Mouse (Mus musculus) midbrain, embryonic 14.5 days (tissue): ENCODE results near the gene 1700001J03Rik. TPM values are rescaled to one million over a fixed set of nuclear protein-coding genes. Genes with fewer than 3 reads are reported as not detected.

ENCODE experiments used
- ATAC-seq: fragments of 200-750 bp; cut with Nextera tagmentation; 2 replicates; pipeline ENCODE4 v1.8.0; 2017; ENCODE audit warnings: moderate number of reproducible peaks, moderate library complexity; ENCODE audit not compliant: low FRiP score, low TSS enrichment
- DNase-seq: peaks from one replicate; pipeline ENCODE4 v3.0.0-alpha.2; 2015
- H3K27ac ChIP-seq: fragments of 300-500 bp; sonication (generic); replicated peaks from 2 replicates; pipeline ENCODE4 v1.5.1; 2014; ENCODE audit warnings: mild to moderate bottlenecking, low read depth, low read length, moderate library complexity
- H3K27me3 ChIP-seq: fragments of 300-500 bp; sonication (generic); 2 replicates; pipeline ENCODE4 v1.6.1; 2014; ENCODE audit warnings: low read length, control low read depth, mixed read lengths; ENCODE audit not compliant: control insufficient read depth, insufficient read depth
- H3K36me3 ChIP-seq: fragments of 300-500 bp; sonication (generic); 2 replicates; pipeline ENCODE4 v1.6.1; 2014; ENCODE audit warnings: low read length, control low read depth; ENCODE audit not compliant: control insufficient read depth, insufficient read depth
- H3K4me1 ChIP-seq: fragments of 300-500 bp; sonication (generic); 2 replicates; pipeline ENCODE4 v1.6.1; 2014; ENCODE audit warnings: mild to moderate bottlenecking, antibody characterized with exemption, low read length, control low read depth; ENCODE audit not compliant: control insufficient read depth, insufficient read depth
- H3K4me2 ChIP-seq: fragments of 300-500 bp; sonication (generic); 2 replicates; pipeline ENCODE4 v1.6.1; 2014; ENCODE audit warnings: mild to moderate bottlenecking, low read length, moderate library complexity
- H3K4me3 ChIP-seq: fragments of 300-500 bp; sonication (generic); replicated peaks from 2 replicates; pipeline ENCODE4 v1.5.1; 2014; ENCODE audit warnings: low read depth, low read length
- H3K9ac ChIP-seq: fragments of 300-500 bp; sonication (generic); replicated peaks from 2 replicates; pipeline ENCODE4 v1.6.1; 2014; ENCODE audit warnings: mild to moderate bottlenecking, low read length, moderate library complexity
- H3K9me3 ChIP-seq: fragments of 300-500 bp; sonication (generic); 2 replicates; pipeline ENCODE4 v1.6.1; 2016; ENCODE audit warnings: low read length, control low read depth, mixed read lengths; ENCODE audit not compliant: control insufficient read depth
- WGBS: fragments of 180-500 bp; shearing (Covaris S2); extraction: QIAGEN DNeasy Blood & Tissue Kit; methylation state at CpG from one replicate; pipeline ENCODE4 v1.1.7; 2014; 5-methylcytosine and 5-hydroxymethylcytosine counted together
- polyA plus RNA-seq: library from polyadenylated mRNA; unstranded; fragments of >200 nt; fragmentation: Nextera tagmentation; extraction: Ambion mirVana; gene quantifications from 2 replicates; pipeline ENCODE4 v1.2.1, GENCODE M21; 2014

Gene 1700001J03Rik
- polyA plus RNA-seq, 1 experiment from 2014 or later = not detected

- Histone ChIP-seq H3K4me3 (no peak overlapping the region), H3K9me3 (no peaks in the 10 kb centered on the region), H3K36me3 (peaks cover 10% of the 10 kb centered on the region; the same call in 1 of the 2 replicates), H3K9ac (no peak overlapping the region), H3K4me1 (peaks cover 8% of the 10 kb centered on the region), H3K27me3 (no peaks in the 10 kb centered on the region), H3K4me2 (no peak overlapping the region), H3K27ac (no peak overlapping the region)
- DNase-seq (no peak), ATAC-seq (no peak)
- WGBS = 85% methylated on average over 5 of the region's 5 CpGs
Measured at GRCm38 (mm10) chr5:146223786-146224185, 38.7 kb upstream of the 1700001J03Rik start.

GRCm38 (mm10) chr5:146221722-146222121, 36.6 kb upstream of the 1700001J03Rik start:
- 29% methylated on average over 6 of the region's 6 CpGs for WGBS
- H3K27me3 ChIP-seq = no peaks in the 10 kb centered on the region
- H3K4me3 ChIP-seq = peak overlapping the region; percentile 52
- no peaks in the 10 kb centered on the region for H3K9me3 ChIP-seq
- ATAC-seq = no peak
- peaks cover 8% of the 10 kb centered on the region for H3K4me1 ChIP-seq
- DNase-seq = no peak
- peak overlapping the region; percentile 62 for H3K9ac ChIP-seq
- peak overlapping the region; percentile 91 for H3K27ac ChIP-seq
- peak overlapping the region; percentile 66 for H3K4me2 ChIP-seq
- H3K36me3 ChIP-seq = peaks cover 28% of the 10 kb centered on the region

GRCm38 (mm10) chr5:146220879-146221714, 36.0 kb upstream of the 1700001J03Rik start, which contains the start of gene Rnf6:
Gene Rnf6 (minus strand): TSS chr5:146221555.
- Histone ChIP-seq H3K4me2 (peak within 1 kb of the TSS; percentile 66), H3K9me3 (no peaks in the 10 kb centered on the region), H3K27ac (peak within 1 kb of the TSS; percentile 91), H3K27me3 (no peaks in the 10 kb centered on the region), H3K36me3 (peaks cover 32% of the 10 kb centered on the region), H3K9ac (peak within 1 kb of the TSS; percentile 62), H3K4me1 (peaks cover 8% of the 10 kb centered on the region), H3K4me3 (peak within 1 kb of the TSS; percentile 52)
- peak; percentile 97 for DNase-seq
- WGBS = under 1% methylated on average over 67 of the region's 67 CpGs
- peak; percentile 99 for ATAC-seq

- Histone ChIP-seq H3K4me1 (peaks cover 8% of the 10 kb centered on the region), H3K36me3 (peaks cover 38% of the 10 kb centered on the region), H3K9me3 (no peaks in the 10 kb centered on the region), H3K27ac (peak overlapping the region; percentile 49; the same call in 1 of the 2 replicates), H3K4me2 (peak overlapping the region; percentile 66), H3K9ac (peak overlapping the region; percentile 52), H3K27me3 (no peaks in the 10 kb centered on the region), H3K4me3 (peak overlapping the region; percentile 52)
- ATAC-seq (peak; percentile 35), DNase-seq (no peak)
- WGBS = 10% methylated on average over 13 of the region's 13 CpGs
Measured at GRCm38 (mm10) chr5:146220501-146220878, 35.4 kb upstream of the 1700001J03Rik start.

- Histone ChIP-seq H3K36me3 (peaks cover 80% of the 10 kb centered on the region), H3K27ac (no peak overlapping the region), H3K4me1 (no peaks in the 10 kb centered on the region), H3K9me3 (no peaks in the 10 kb centered on the region), H3K4me2 (no peak overlapping the region), H3K9ac (no peak overlapping the region), H3K4me3 (no peak overlapping the region), H3K27me3 (no peaks in the 10 kb centered on the region)
- ATAC-seq (no peak), DNase-seq (no peak)
- 95% methylated on average over 5 of the region's 5 CpGs for WGBS
Measured at GRCm38 (mm10) chr5:146205537-146205936, 20.4 kb upstream of the 1700001J03Rik start.

GRCm38 (mm10) chr5:146203921-146204320, 18.8 kb upstream of the 1700001J03Rik start:
- H3K9ac ChIP-seq = no peak overlapping the region
- H3K27me3 ChIP-seq = no peaks in the 10 kb centered on the region
- H3K4me1 ChIP-seq = no peaks in the 10 kb centered on the region
- DNase-seq (no peak), ATAC-seq (no peak)
- no peaks in the 10 kb centered on the region for H3K9me3 ChIP-seq
- peaks cover 68% of the 10 kb centered on the region for H3K36me3 ChIP-seq
- H3K4me2 ChIP-seq = no peak overlapping the region
- WGBS = 86% methylated on average over 2 of the region's 2 CpGs
- no peak overlapping the region for H3K27ac ChIP-seq
- no peak overlapping the region for H3K4me3 ChIP-seq

- WGBS = 98% methylated on average over 6 of the region's 6 CpGs
- no peaks in the 10 kb centered on the region for H3K9me3 ChIP-seq
- H3K4me3 ChIP-seq = no peak overlapping the region
- no peak overlapping the region for H3K9ac ChIP-seq
- no peak overlapping the region for H3K4me2 ChIP-seq
- no peak for ATAC-seq
- H3K4me1 ChIP-seq = no peaks in the 10 kb centered on the region
- H3K36me3 ChIP-seq = peaks cover 37% of the 10 kb centered on the region
- H3K27ac ChIP-seq = no peak overlapping the region
- DNase-seq = no peak
- no peaks in the 10 kb centered on the region for H3K27me3 ChIP-seq
Measured at GRCm38 (mm10) chr5:146200580-146200979, 15.5 kb upstream of the 1700001J03Rik start.

GRCm38 (mm10) chr5:146199540-146199939, 14.4 kb upstream of the 1700001J03Rik start:
- Histone ChIP-seq H3K4me3 (no peak overlapping the region), H3K4me2 (no peak overlapping the region), H3K27me3 (no peaks in the 10 kb centered on the region), H3K27ac (no peak overlapping the region), H3K9me3 (no peaks in the 10 kb centered on the region), H3K9ac (no peak overlapping the region), H3K36me3 (peaks cover 26% of the 10 kb centered on the region), H3K4me1 (no peaks in the 10 kb centered on the region)
- DNase-seq = no peak
- no peak for ATAC-seq
- WGBS = 82% methylated on average over 2 of the region's 2 CpGs

- no peak overlapping the region for H3K27ac ChIP-seq
- H3K4me1 ChIP-seq = no peaks in the 10 kb centered on the region
- H3K27me3 ChIP-seq = no peaks in the 10 kb centered on the region
- DNase-seq = no peak
- ATAC-seq = no peak
- no peaks in the 10 kb centered on the region for H3K9me3 ChIP-seq
- H3K36me3 ChIP-seq = peaks cover 22% of the 10 kb centered on the region
- H3K9ac ChIP-seq = no peak overlapping the region
- no peak overlapping the region for H3K4me3 ChIP-seq
- no peak overlapping the region for H3K4me2 ChIP-seq
Measured at GRCm38 (mm10) chr5:146199073-146199472, 14.0 kb upstream of the 1700001J03Rik start.
